In the genomic region with DNA sequence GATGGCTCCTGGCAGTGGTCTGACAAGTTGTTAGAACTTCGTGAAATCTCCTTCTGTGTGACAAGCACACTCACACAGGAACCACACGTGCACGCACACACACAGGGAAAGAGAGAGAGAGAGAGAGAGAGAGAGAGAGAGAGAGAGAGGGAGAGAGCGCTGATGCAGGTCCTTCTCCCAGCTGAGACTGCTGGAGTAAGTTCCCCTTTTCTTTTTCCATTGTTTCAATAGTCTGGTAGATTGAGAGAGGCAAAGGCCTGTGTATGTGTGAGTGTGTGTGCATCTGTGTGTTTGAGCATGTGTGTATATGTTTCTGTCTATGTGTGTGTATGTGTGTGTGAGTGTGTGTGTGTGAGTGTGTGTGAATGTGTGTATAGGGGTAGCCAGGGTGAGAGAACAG, we compare ENCODE assay signal across 18 mouse cellular contexts.
"Had no signal": no experiment of that assay in that cellular context is flagged by ENCODE, and none has a peak within 500 bp of the region (broad histone marks: within the 10 kb centered on the region; RNA-seq: fewer than 3 reads in every experiment).

No protein-coding gene starts in this region.

- ATAC-seq: liver, postnatal 0 days; lung, postnatal 0 days; midbrain, embryonic 16.5 days had no signal

- DNase-seq: liver, postnatal 0 days; lung, adult 2 months; lung, postnatal 14 days; lung, postnatal 36 days; midbrain, embryonic 14.5 days; right cerebral cortex, postnatal 14 days; thymus, adult 2 months; thymus, postnatal 25 days; thymus, postnatal 4 days had no signal

- H3K4me2 ChIP-seq: lung, embryonic 15.5 days; midbrain, embryonic 12.5 days; neural tube, embryonic 12.5 days; stomach, embryonic 15.5 days had no signal

- H3K9me3 ChIP-seq: lung, embryonic 15.5 days; midbrain, embryonic 10.5 days; midbrain, embryonic 12.5 days; neural tube, embryonic 12.5 days; stomach, embryonic 15.5 days had no signal

- H3K36me3 ChIP-seq: lung, embryonic 15.5 days; midbrain, embryonic 10.5 days; midbrain, embryonic 12.5 days; neural tube, embryonic 12.5 days; stomach, embryonic 15.5 days had no signal

- H3K4me3 ChIP-seq: lung, embryonic 15.5 days; midbrain, embryonic 10.5 days; midbrain, embryonic 12.5 days; neural tube, embryonic 12.5 days; stomach, embryonic 15.5 days had no signal

- H3K4me1 ChIP-seq: lung, embryonic 15.5 days; midbrain, embryonic 10.5 days; midbrain, embryonic 12.5 days; neural tube, embryonic 12.5 days; stomach, embryonic 15.5 days had no signal

- H3K9ac ChIP-seq: liver, postnatal 0 days; lung, embryonic 15.5 days; midbrain, embryonic 12.5 days; neural tube, embryonic 12.5 days; stomach, embryonic 15.5 days had no signal

- H3K27me3 ChIP-seq: lung, embryonic 15.5 days; midbrain, embryonic 12.5 days; neural tube, embryonic 12.5 days; stomach, embryonic 15.5 days had no signal

- H3K27ac ChIP-seq: lung, embryonic 15.5 days; macrophage; midbrain, embryonic 10.5 days; midbrain, embryonic 12.5 days; neural tube, embryonic 12.5 days; stomach, embryonic 15.5 days; stomach, postnatal 0 days had no signal
